Mouse (Mus musculus) thymus, postnatal 36 days (tissue): ENCODE results near the gene Ttll9.

ENCODE experiments used
- DNase-seq, 2 experiments: peaks; one replicate each; pipeline ENCODE4 v3.0.0; 2022; ENCODE audit warnings: mixed read lengths in 2 of 2

The Ttll9 gene

DNA sequence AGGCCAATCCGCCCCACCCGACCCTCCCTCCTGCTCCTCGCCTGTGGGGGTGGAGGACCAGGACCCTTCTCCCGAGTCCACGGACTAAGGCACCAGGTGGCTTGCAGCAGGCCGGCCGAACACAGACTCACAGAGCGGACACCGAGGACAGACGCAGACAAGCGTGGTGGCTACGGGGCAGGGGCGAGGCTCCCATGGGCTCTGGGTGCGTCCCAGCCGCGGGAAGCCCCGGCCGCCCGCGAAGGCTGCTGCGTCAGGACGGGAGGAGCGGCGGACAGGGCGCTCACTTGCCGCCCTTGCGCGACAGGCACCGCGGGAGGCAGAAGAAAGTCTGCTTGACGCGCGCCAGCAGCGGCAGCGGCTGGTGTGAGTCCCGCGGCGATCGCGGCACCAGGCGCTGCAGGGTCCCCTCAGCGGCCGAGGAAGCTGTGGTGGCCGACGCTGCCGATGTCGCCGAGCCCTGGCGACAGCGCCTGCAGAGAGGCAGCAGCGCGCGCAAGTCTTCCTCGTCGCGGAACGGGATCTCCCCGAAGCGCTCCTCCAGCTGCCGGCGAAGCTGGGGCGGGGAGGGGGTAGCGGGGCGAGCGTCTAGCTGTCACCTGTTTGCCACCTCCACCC is 19.3 kb upstream of the Ttll9 start:
- DNase-seq, result no peak

- no peak for DNase-seq
These were observed 18.7 kb upstream of the Ttll9 start for GRCm38 (mm10) chr2:152943568-152943967.

DNA sequence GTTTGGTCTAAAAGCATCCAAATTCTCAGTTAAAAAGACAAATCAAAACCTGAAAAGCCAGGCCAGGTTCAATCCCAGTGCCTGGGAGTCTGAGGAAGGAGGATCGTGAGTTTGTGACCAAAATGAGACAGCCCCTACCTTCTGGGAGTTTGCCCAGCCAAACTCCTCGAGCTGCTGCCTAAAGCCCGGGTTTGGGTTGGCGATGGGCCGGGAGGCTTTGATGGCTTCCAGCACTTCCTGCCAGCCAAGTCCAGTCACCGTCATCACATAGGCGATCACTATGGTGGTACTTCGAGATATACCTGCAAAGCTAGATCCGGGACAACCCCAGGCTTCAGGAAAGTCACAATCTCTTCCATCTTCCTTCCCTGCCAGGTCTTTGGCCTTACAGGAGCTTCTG is 18.3 kb upstream of the Ttll9 start:
- no peak for DNase-seq

DNA sequence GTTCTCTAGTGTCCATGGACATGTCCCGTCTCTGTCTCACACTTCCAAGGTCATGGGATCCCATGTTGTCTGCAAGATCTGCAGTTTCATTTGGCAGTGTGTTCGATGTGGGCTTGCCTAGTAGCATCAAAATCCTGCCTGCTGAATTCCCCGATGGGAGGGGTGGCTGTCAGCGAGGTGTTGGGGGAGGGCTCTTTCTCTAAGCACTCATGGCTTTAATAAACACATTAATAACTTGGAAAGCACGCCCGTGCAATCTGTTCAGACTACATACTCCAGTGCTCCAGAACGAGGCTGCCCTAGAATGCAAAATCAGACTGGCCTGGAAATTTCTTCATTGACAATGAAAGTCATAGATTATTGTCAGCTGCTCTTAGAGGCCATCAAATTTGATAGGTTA is 15.2 kb upstream of the Ttll9 start:
- no peak for DNase-seq

GRCm38 (mm10) chr2:152948438-152949020 is 13.8 kb upstream of the Ttll9 start:
- DNase-seq, result no peak

DNA sequence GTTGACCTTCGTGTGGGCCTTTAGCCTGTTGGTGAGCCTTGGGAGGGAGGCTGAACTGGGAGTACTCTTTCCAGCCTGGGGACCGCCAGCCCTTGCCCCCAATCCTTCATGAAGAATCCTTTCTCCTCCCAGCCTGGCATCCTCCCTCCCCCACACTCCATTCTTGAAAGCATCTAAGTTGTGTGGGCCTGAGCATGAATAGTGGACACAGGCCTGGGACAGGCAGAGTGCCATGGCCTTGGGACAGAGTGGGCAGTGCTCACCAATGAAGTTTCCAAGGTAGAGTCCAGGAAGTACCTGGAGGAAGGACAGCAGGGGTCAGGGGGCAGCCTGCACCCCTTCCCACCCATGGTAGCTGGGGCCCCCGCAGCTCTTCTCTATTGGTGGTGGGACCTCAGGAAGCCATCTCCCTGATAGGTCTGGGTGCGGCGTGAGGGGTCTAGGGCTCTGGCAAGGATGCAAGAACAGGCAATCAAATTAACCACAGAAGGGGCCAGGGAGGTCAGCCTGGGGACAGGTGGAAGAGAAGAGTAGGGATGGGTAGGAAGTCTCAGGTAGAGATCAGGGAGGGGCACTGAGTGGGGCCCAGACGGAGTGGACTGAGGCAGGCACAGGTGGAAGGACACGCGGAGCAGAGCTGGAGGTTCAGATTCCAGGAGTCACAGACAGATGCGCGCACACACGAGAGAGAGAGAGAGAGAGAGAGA is 11.8 kb upstream of the Ttll9 start:
- DNase-seq, result no peak

DNA sequence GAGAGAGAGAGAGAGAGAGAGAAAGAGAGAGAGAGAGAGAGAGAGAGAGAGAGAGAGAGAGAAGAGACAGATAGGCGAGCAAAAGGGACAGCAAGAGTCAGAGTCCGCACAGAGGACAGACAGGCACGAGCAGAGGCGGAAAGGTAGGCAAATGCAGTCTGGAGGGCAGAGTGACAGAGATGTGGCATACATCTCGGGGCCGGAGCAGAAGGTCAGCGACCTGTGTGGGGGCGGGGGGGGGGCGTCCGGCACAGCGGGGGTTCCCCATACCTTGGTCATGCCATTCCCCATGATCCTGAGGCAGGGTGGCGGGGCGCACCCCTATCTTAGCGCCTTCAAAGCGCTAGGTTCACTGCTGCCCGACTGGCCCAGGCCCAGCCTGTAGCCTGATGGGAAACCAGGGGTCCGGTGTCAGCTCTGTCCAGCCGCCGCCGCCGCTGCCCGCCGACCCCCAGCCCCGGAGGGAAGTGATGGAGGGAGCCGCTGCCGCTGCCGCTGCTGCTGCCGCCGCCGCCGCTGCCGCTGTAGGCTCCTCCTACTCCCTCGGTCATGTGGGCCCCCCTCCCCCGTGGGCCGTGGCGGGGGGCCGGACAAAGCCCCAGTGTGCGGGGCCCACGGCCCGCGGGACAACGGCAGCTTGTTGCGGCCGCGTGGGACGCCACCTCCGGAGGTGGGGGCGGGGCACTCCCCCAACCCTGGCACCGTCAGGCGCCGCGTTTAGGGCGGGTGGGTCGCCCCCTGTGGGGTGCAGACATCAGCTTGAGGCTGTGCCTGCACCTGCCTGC is 11.0 kb upstream of the Ttll9 start, which contains the start of gene Dusp15:
Dusp15 (minus strand) TSS at position 634 of the 785 bp plus-strand sequence.
- DNase-seq, result peak; percentile 42 to 62

GRCm38 (mm10) chr2:152951850-152952720 is 10.2 kb upstream of the Ttll9 start:
- no peak for DNase-seq

DNA sequence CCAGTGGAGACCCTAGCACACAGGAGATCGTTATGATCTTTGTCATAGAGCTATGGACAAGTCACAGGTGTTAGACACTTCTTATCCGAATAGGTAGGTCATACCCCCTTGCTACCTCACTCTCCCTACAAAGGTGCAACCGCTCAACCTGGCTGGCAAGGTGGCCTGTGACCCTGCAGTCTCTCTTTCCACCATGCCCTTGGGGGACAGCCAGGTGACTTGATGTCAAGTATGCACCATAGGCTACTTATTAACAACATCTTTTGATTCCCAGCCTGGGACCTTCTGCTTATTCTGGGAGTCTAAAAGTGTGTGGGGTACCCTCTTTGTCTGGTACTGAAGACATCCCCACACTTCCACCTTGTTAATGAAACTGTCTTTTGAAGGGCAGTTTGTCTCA is 4.2 kb upstream of the Ttll9 start:
- no peak for DNase-seq

- DNase-seq, result no peak
These were observed 3.3 kb downstream of the Ttll9 start for GRCm38 (mm10) chr2:152965555-152965954.

DNA sequence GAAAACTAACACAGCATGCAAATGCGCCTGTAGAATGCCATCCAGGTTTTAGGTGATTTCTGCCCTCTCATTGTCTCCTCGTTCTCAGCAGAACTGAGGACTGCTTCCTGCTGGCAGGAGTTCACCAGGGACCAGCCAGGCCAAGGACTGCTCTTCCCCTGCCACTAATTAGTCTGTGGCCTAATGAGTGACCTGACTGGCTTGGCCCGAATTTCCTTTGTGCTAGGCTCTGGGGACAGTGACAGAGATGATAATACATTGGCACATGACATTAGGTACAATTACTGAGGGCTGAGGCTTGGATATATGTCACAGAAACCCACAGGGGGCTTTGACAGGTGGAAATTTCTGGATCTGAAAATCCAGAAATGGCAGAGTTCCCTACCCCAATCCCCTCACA is 14.7 kb downstream of the Ttll9 start:
- DNase-seq, result no peak

DNA sequence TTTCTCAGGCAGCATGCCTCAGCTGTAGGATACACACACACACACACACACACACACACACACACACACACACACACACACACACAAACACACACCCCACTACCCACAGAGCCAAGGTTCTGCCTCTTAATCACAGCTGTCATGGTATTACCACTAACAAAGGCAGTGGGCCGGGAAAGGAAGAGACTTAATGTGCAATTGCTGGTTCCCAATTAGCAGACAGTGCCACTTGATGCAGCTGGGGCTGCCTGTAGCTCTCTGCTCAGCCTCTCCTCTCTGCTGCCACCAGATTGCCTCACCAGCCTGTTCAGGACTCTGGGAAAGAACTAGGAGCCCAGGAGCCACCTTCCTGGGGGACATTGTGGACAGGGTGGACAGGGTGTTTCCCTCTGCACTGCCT is 23.3 kb downstream of the Ttll9 start:
- no peak for DNase-seq

DNA sequence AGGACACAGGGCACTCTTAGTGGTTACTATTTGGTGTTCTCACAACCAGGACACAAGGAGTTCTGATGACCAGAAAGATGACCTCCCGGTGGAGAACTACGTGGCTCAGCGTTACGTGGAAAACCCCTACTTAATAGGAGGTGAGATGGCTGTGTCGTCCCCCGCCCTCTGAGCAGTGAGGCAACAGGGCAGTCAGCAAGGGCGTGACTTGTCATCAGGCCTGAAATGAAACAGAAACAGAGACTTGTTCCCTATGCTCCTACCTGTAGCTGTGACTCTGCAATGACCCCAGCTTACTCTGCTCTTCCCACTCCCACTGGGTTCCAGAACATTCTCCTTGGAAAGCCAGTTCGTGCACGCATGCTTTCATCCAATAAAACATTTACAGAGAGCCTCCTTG is 29.2 kb downstream of the Ttll9 start:
- no peak for DNase-seq

DNA sequence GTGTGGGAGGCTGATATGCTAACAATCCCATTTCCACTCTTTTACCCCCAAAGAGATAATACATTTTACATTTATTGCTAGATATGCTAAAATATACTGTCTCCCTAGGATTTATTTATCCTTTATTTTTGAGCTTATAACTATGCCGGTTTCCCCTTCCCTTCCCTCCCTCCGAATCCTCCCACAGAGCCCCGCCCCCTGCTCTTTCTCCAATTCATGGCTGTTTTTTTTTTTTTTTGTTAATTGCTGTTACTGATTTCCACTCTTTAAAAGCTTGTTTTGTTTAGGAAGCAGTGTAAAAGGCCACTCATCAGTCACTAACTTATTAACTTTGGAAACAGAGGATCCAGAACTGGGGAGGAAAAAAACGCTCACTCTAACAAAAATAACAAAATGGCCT is 34.8 kb downstream of the Ttll9 start:
- DNase-seq, result no peak

DNA sequence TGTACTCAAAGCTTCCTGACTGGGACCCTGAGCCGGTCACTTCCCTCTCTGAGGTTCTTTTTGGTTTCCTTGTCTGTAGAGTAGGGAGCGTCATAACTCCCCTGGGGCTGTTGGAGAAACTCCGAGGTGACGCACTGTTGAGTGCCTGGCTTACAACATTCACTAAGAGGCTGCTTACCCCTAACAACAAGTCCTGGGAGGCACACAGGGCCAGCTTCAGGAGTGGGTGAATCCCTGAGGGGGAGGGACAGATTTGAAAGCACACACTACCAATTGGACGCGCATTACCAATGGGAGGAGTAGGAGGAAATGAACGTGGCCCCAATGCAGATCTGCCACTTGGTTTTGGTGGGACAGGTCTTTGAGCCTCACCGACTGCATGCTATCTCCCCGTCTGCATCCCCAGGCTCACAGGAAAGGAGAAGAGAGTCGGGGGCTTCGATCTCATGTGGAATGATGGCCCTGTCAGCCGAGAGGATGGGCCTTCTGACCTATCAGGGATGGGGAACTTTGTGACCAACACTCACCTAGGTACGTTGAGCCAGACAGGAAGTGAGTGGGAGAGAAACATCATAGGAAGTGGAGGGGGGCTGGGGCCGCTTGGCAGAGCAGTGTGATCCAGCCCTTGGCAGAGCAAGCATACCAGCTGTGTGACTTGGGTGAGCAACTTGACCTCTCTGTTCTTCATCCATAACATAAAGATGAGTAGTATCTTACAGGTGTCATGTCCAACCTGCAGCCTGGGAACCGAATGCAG is 40.4 kb downstream of the Ttll9 start:
- DNase-seq, result peak; percentile 10 to 21

- DNase-seq, result no peak
These were observed 41.5 kb downstream of the Ttll9 start for GRCm38 (mm10) chr2:153003681-153004338.

DNA sequence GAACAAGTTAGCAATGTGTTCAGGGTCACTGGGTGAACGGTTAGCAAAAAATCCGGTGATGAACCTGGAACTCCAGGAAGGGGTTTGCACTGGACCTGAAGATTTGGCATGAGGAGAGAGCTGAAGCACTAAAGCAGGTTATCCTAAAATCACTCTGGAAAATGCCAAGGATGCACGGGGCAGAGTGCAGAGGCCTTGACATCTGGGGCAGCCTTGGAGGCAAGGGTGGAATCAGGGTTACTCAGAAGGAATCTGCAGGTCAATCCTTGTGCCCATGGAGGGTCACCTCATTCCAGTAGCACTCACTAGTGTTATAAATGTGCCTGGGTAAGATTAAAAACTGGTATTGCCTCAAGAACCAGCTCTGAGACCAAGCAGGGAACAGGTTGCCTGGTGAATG is 43.7 kb downstream of the Ttll9 start:
- DNase-seq, result no peak

DNA sequence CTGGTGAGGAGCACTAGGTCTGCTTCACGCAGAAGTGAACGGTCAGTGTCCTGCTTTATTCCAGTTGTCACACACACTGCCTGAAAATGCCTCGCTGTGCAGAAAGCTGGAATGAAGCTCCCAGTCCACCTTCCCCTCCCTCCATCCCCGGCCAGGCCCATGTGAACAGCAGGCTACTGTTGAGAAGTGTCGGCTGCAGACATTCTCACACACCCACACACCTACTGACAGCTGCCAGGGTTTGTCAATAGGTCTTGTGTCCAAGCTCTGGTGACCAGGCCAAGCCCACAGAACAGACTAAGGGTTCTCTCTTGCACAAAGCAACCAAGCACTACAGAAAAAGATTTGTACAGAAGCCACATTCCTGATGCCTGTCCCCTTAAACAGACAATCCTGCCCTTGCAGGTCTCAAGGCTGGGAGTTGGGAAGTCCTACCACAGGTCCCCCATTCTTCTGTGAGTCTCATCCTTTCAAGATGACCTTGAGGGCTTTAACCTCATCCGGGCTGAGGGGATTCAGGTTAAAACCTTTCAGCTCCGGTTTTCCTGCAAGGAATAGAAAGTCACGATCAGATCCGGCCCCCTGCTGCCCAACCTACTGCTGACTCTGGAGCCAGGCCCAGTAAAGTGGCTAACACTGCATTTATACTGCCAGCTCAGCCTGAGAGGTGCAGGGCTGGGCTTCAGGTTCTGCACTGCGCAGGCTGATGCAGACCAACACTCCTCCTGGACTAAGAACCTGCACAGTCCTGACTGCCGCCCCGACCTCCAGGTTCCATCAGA is 47.1 kb downstream of the Ttll9 start:
- DNase-seq, result no peak

DNA sequence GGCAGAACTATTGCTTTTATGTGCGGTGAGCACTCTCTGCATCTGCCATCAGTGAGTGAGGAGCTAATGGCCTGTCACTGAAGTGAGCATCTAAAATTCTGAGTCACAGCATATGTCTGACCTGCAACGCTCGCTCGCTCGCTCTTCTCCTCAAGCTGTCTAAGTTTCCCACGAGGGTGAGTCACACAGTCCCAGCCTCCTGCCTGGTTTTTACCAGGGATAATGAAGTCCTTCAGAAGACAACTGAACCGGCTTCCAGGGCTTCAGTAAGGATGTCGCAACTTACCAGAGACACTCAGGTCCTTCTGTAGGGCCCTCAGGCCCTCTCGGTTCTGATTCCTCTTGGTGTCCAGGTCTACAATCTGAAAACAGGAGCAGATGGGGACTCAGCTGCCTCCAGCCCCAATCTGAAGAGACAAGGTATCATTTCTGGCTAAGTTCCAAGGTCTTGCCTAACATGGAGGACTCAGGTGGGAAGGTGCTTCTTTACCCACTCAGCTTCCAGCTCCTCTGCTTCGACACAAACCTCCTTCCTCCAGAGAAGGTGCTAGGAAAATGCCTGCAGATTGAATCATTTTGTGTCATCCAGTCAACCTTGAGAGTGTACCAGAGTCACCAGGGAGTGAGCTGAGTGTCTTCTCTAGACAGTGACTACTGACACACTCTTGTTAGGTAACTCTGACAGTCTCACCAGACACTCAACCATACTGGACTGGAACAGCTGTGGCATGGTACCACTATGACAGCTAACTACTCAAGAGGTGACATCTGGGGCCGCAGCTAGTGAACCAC is 51.6 kb downstream of the Ttll9 start:
- DNase-seq, result no peak
